Mouse (Mus musculus): ENCODE results near the gene Stx18. TPM values are rescaled to one million over a fixed set of nuclear protein-coding genes. Genes with fewer than 3 reads are reported as not detected.

Gene Stx18
- total and polyA plus RNA-seq, 2 experiments from 2014 or later, result 14.0 to 24.4 TPM

GRCm38 (mm10) chr5:38184688-38185285 lies 146.2 kb downstream of the Stx18 start:
- Histone ChIP-seq H3K9ac (replicated peaks; ENCODE audit: low read length, poor library complexity, severe bottlenecking) (no peak overlapping the region), H3K4me1 (ENCODE audit: insufficient read depth, low read length) (no peaks in the 10 kb centered on the region), H3K9me3 (ENCODE audit: low read length) (no peaks in the 10 kb centered on the region), H3K4me3 (ENCODE audit: low read depth, low read length) (no peak overlapping the region), H3K27me3 (ENCODE audit: insufficient read depth, low read length) (no peaks in the 10 kb centered on the region), H3K36me3 (ENCODE audit: insufficient read depth, low read length) (no peaks in the 10 kb centered on the region), H3K27ac (ENCODE audit: low read depth, low read length) (no peak overlapping the region), H3K4me2 (ENCODE audit: low read depth, low read length, poor library complexity, severe bottlenecking) (no peak overlapping the region)
- ATAC-seq (ENCODE audit: low FRiP score) (no peak), DNase-seq (ENCODE audit: low spot score) (no peak)
- TF ChIP-seq CTCF (IDR thresholded peaks at IDR 0.05), result no peak
- WGBS, result 87% methylated on average over 6 of the region's 6 CpGs

GRCm38 (mm10) chr5:38187006-38187405 lies 148.5 kb downstream of the Stx18 start:
- DNase-seq (ENCODE audit: low spot score) (no peak), ATAC-seq (ENCODE audit: low FRiP score) (no peak)
- Histone ChIP-seq H3K9ac (replicated peaks; ENCODE audit: low read length, poor library complexity, severe bottlenecking) (no peak overlapping the region), H3K4me2 (ENCODE audit: low read depth, low read length, poor library complexity, severe bottlenecking) (no peak overlapping the region), H3K4me3 (ENCODE audit: low read depth, low read length) (no peak overlapping the region), H3K4me1 (ENCODE audit: insufficient read depth, low read length) (no peaks in the 10 kb centered on the region), H3K27ac (ENCODE audit: low read depth, low read length) (no peak overlapping the region), H3K9me3 (ENCODE audit: low read length) (no peaks in the 10 kb centered on the region), H3K36me3 (ENCODE audit: insufficient read depth, low read length) (no peaks in the 10 kb centered on the region), H3K27me3 (ENCODE audit: insufficient read depth, low read length) (no peaks in the 10 kb centered on the region)
- no peak for TF ChIP-seq CTCF (IDR thresholded peaks at IDR 0.05)
- 86% methylated on average over 2 of the region's 2 CpGs for WGBS

Other genes starting within 250 kb of the Stx18 start
- 12.2 and 12.3 TPM in 2 replicates for gene Msx1, start 214.2 kb upstream of the Stx18 start, total RNA-seq (2014; rRNA removed)
- gene Msx1, start 214.2 kb upstream of the Stx18 start, polyA plus RNA-seq (2015; fragmentation: Nextera tagmentation; extraction: Ambion mirVana), result 8.0 and 8.3 TPM in 2 replicates
- 1,351 and 1,527 TPM in 2 replicates for gene Nsg1, start 121.2 kb downstream of the Stx18 start, total RNA-seq (2014; rRNA removed)
- gene Nsg1, start 121.2 kb downstream of the Stx18 start, polyA plus RNA-seq (2015; fragmentation: Nextera tagmentation; extraction: Ambion mirVana), result 1,877 and 1,998 TPM in 2 replicates
- gene Zbtb49, start 181.7 kb downstream of the Stx18 start, total RNA-seq (2014; rRNA removed), result 22.5 and 34.6 TPM in 2 replicates
- gene Zbtb49, start 181.7 kb downstream of the Stx18 start, polyA plus RNA-seq (2015; fragmentation: Nextera tagmentation; extraction: Ambion mirVana), result 14.5 and 18.9 TPM in 2 replicates
- gene Lyar, start 181.7 kb downstream of the Stx18 start, total RNA-seq (2014; rRNA removed), result 5.5 and 15.5 TPM in 2 replicates
- gene Lyar, start 181.7 kb downstream of the Stx18 start, polyA plus RNA-seq (2015; fragmentation: Nextera tagmentation; extraction: Ambion mirVana), result 40.8 and 43.4 TPM in 2 replicates
- gene Tmem128, start 221.4 kb downstream of the Stx18 start, total RNA-seq (2014; rRNA removed), result 86.1 and 101 TPM in 2 replicates
- 107 and 111 TPM in 2 replicates for gene Tmem128, start 221.4 kb downstream of the Stx18 start, polyA plus RNA-seq (2015; fragmentation: Nextera tagmentation; extraction: Ambion mirVana)
- 0.11 TPM in 1 of 2 replicates, not detected in the other for gene Otop1, start 237.2 kb downstream of the Stx18 start, total RNA-seq (2014; rRNA removed)
- 0.06 and 0.07 TPM in 2 replicates for gene Otop1, start 237.2 kb downstream of the Stx18 start, polyA plus RNA-seq (2015; fragmentation: Nextera tagmentation; extraction: Ambion mirVana)